Mouse (Mus musculus) inflammation-experienced regulatory T-cells, adult 6 months (primary cell): ENCODE results near the gene Ssh2. TPM values are rescaled to one million over a fixed set of nuclear protein-coding genes. Genes with fewer than 3 reads are reported as not detected.
A peak's percentile ranks its signal among the peaks of the same experiment; 100 is the strongest.

Experiments
- ATAC-seq: one replicate; pipeline ENCODE4 v1.8.0; 2017
- polyA plus RNA-seq, 3 experiments: library from polyadenylated mRNA; unstranded; fragments of 100-300 nt; shearing (Covaris generic); gene quantifications; one replicate each; pipeline ENCODE4 v1.2.1; 2017

Ssh2 gene
- polyA plus RNA-seq, 3 experiments from 2014 or later = 41.1 to 101 (median 73.4) TPM

DNA sequence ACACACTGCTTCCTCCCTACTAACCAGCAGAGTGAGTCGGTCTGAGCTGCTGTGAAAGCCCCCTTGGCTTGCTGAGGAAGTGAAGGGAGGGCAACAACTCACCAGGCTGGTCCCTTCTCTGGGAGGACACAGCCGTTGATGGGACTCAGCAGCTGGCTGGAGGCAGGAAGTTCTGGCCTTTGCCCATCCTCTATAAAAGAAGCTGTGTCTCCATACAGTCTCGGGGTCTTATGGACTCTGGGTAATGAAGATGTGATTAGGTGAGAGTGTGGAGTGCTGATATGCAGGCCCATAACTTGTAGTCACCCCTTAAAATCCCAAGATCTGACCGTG is 278.2 kb downstream of the Ssh2 start:
- ATAC-seq = no peak

GRCm38 (mm10) chr11:77494782-77495181 is 278.7 kb downstream of the Ssh2 start:
- no peak for ATAC-seq

GRCm38 (mm10) chr11:77495507-77495906 is 279.4 kb downstream of the Ssh2 start:
- ATAC-seq = no peak

DNA sequence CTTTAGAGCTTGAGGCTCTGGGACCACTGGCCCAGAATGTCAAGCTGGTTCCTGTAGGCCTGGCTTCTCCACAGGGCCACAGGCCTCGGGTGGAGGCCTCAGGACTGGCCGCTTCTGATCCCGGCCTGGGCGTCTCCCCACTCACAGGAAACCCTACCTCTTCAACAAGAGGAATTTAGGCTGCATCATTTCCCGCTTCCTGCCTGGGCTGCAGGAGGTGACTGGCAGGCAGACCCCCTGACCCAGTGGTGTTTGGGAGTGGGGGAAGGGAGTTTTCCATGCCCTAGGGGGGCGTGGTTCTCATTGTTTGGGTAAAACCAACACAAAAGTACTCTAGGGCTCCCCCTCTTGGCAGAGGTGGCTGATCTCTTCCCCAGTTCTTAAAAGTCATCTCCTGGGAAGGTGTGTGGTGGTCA is 281.3 kb downstream of the Ssh2 start:
- ATAC-seq = no peak

DNA sequence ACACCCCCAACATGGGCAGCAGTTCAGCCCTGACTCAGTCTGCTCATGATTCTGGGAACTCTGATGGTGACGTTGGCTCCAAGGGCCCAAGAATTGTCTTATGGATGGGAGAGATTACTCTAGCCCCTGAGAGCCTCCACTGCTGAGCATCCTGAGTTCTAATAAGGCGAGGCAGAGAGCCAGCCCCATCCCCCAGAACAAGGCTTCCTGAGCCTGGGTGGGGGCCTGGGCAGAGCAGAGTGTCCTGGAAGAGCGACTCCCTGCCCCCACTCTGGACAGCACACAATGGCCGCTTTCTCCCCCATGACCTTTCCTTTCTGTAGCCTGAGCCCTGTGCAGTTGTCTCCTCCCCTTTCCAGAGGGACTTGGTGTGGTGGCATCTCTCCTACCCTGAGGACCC is 281.8 kb downstream of the Ssh2 start:
- no peak for ATAC-seq

DNA sequence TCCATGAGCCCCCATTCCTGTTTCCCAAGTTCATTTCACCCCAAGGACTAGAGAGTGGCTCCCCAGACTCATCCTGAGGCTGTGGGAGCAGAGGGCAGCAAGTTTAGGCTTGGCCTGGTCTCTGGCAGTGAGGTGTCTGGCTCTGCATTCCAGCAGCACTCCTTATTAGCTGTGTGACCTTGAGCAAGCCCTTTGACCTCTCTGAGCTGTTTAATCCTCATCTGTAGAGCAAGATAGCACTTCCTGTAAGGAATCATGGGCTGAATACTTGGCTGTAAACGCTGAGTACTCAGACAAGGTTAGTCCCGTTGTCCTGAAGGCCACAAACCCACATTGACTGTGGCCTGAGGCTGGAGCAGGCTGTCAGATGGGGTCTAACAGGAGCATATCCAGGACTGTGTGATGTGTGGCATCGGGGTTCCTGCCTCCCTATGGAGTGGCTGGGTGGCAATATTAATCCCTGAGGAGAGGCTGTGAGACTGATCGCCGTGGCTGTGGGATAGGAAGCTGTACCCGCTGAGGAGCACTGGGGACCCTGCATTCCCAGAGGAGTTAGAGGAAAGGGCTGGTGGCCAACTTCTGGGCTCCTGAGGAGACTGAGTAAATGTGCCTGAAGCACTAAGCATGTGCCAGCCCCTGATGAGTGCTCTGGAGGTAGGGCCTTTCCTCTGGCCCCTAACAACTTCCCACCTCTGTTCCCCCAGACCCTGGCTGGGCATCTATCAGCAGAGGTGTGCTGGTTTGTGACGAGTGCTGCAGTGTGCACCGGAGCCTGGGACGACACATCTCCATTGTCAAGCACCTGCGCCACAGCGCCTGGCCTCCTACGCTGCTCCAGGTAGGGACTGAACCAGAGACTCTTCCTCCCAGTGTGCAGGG is 282.4 kb downstream of the Ssh2 start:
- ATAC-seq = no peak

DNA sequence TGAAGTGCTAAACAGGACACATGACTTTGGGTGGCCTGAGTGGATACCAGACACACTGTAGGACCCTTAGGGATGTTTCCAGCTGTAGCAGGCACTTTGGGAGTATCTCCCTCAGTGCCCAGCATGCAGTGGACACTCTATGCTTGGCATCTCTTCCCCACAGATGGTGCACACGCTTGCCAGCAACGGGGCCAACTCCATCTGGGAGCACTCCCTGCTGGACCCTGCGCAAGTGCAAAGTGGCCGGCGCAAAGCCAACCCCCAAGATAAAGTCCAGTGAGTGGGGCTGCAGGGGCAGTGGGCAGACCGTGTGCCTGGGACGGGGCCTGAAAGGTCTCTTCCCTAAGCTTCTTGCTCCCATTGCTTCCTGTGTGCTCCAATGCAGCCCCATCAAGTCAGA is 283.3 kb downstream of the Ssh2 start:
- ATAC-seq = no peak

DNA sequence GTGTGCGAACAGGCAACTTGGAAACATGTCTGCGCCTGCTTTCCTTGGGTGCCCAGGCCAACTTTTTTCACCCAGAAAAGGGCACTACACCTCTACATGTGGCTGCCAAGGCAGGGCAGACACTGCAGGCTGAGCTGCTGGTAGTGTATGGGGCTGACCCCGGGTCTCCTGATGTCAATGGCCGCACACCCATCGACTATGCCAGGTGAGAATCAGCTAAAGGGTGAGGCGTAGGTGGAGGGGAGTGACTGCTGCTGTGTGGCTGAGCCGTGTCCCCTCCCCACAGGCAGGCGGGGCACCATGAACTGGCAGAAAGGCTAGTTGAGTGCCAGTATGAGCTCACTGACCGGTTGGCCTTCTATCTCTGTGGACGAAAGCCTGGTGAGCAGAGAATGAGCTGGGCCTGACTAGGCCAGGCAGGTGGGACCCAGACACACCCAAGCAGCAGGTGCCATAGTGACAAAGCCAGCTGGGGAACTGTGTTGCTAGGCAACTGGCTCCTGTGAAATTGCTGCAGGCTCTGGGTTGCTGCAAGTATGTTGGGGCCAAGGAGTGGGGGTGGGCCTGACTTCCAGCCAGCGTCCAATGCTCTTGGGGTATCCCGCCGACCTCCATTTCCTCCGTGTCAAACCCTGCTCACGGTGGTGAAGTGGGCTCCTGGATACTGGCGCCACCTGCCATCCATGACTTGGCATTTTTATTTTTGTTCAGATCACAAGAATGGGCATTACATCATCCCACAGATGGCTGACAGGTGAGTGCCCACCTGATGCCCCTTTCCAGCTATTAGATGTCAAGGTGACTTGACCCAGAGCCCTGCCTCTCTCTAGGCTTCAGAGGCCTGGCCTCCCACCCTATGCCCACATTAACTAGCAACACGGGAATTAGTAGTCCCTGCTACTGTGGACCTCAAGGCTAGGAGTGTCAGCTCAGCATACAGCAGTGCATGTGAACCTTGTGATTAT is 284.6 kb downstream of the Ssh2 start:
- no peak for ATAC-seq

DNA sequence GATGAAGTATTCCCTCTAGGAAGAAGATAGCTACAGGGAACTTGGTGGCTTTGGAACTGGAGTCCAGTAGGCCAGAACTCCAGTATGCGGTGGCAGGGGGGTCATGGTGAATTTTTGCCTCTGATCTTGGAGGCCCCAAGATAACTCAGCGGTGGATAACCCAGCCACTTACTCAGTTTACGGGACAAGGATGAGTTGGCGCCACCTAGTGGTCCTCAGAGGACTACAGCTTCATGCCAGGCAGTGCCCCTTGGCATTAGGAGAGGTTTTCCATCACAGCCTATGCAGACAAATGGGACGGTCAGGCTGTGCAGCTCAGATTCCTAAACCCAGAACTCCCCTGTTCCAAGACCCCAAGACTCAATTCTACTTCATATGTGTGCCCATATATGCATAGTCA is 285.3 kb downstream of the Ssh2 start:
- ATAC-seq = peak; percentile 72

GRCm38 (mm10) chr11:77501971-77502370 is 285.9 kb downstream of the Ssh2 start:
- ATAC-seq = no peak

DNA sequence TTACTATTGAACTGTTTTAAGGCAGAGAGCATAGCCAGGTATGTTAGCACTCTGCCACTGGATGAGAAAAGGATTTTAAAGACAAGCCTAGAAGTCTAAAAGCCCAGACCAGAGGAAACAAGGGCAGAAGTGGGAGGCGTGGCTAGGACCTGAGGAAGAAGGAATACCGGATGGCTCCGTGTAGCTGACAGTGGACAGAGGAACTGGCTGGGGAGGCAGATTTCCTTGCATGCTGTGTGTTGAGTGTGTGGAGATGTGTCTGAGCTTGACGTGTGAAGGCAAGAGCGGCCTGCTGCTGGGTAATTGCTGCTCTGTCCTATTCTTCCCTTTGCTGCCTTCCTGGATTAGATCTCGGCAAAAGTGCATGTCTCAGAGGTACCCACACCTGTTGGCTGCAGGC is 286.4 kb downstream of the Ssh2 start:
- no peak for ATAC-seq

DNA sequence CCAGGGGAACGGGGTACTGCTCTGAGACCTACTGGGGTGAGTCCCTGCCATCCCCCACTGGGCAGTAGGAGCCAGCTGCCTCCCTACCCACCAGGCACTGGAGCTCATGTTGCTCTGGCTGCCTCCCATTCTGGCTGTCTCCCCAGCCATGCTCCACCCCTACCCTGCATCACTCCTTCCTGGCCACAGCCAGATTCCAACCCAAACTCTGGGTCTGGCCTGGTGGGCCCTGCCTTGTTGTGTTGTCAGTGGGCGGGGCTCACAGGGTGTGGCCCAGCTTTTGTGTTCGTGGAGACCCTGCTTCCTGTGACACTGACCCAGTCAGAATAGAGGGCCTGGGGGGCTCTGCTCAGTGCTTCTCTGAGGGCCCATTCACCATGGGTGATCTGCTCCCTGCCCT is 287.4 kb downstream of the Ssh2 start:
- no peak for ATAC-seq

GRCm38 (mm10) chr11:77504377-77504776 is 288.3 kb downstream of the Ssh2 start:
- no peak for ATAC-seq

DNA sequence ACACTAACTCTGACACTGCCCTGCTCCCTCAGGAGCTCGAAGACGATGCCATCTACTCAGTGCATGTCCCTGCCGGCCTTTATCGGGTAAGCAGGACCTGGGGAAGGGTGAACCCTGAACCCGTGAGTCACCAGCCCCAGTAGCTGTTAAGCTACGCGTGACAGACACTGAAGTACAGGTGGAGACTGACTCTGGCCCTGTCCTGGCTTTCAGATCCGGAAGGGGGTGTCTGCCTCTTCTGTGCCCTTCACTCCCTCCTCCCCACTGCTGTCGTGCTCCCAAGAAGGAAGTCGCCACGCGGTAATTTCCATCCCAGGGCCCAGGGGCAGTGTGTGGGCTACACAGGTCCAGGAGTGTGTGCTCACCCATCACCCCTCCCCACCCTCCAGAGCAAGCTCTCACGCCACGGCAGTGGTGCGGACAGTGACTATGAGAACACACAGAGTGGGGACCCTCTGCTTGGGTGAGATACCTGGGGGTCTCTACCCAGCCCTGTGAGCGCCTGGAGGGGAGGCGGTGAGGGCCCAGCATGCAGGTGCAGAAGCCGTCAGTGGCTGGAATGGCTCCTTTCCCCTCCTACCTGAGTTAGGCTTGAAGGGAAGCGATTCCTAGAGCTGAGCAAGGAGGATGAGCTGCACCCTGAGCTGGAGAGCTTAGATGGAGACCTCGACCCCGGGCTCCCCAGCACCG is 289.3 kb downstream of the Ssh2 start:
- ATAC-seq = no peak

DNA sequence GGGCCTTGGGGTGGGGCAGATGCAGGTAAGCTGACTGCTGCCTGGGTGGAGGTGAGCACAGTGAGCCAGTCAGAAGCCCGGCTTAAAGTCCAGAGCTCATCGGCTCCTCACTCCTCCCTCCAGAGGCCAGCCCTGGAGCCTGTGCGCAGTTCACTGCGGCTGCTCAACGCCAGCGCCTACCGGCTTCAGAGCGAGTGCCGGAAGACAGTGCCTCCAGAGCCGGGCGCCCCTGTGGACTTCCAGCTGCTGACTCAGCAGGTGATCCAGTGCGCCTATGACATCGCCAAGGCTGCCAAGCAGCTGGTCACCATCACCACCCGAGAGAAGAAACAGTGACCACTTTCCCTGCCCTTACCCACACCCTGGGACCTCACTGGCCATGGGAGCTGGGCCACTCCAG is 290.2 kb downstream of the Ssh2 start:
- no peak for ATAC-seq

DNA sequence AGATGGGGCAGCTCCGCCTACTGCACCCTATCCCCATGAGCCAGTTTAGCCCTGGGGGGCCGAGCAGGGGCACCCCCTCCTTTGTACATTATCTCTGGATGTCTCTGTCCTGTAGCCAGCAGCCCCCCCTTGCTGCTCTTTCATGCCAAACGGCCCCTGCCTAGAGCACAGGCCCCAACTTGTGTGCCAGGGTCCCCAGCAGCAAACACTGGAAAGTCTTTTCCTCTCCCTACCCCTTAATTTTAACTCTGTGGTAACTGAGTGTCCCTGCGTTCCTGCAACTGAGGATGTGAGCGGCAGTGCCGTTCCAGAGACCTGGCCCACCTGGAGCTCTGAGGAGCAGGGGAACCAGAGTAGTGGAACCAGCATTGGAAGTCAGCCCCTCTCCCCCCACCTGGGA is 290.9 kb downstream of the Ssh2 start:
- ATAC-seq = no peak

- ATAC-seq = no peak
These were observed 291.3 kb downstream of the Ssh2 start for GRCm38 (mm10) chr11:77507426-77507825.

DNA sequence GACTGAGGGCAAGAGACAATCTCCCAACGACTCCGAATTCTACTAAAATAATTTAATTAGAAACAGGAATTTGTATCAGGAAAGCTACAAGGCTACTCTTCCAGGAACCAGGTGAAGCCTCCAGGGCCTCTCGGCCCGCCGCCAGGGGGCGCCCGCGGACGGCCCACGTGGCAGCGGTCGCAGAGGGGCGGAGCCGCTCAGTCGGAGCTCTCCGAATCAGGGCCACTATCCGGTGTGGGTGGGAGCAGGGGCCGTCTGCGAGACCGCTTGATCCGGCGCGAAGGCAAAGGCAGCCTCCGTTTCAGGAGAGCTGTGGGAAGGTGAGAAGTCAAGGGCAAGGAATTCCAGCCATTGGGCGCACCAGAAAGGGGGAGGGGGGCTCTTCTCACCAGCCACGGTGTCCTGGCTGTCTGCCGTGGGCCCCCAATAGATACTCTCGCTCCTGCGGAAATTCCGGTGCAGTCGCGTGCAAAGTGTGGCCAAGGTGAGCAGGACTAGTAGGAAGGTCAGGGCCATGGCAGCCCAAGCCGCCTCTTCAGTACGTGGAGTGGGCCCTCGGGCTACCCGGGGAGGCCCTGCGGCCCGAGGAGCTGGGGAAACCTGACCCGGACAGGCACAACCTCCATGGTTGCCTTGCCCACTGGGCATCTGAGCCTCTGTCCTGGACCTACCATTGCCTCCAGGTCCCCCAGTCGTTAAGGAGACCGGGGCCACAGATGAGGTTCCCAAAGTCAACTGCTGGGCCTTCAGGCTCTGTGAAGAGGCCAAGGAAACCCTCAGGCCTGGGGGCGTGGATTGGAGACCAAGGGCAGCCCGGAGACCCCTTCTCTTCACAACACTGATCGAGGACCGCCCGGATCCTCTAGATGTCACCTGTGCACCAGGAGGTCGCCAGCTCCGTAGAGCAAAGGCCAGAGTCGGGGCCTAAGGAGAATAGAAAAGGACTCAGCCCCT is 292.3 kb downstream of the Ssh2 start:
- ATAC-seq = peak; percentile 80
